Mouse (Mus musculus): ENCODE results near the gene Mad2l2. TPM values are rescaled to one million over a fixed set of nuclear protein-coding genes. Genes with fewer than 3 reads are reported as not detected.

The Mad2l2 gene
- polyA plus RNA-seq, 1 experiment from 2014 or later = 18.8 TPM

GRCm38 (mm10) chr4:148131497-148132081 lies 1.4 kb downstream of the Mad2l2 start:
- Histone ChIP-seq H3K4me1 (ENCODE audit: insufficient read depth) (no peaks in the 10 kb centered on the region; the same call in 1 of the 2 replicates), H3K27me3 (ENCODE audit: insufficient read depth, low read length) (peaks cover 42% of the 10 kb centered on the region), H3K9me3 (ENCODE audit: low read length) (no peaks in the 10 kb centered on the region), H3K4me3 (ENCODE audit: low read depth, low read length) (no peak overlapping the region), H3K4me2 (ENCODE audit: low read depth, low read length) (no peak overlapping the region), H3K36me3 (replicated peaks; ENCODE audit: insufficient read depth, low read length) (no peaks in the 10 kb centered on the region), H3K9ac (replicated peaks) (no peak overlapping the region), H3K27ac (ENCODE audit: low read depth) (no peak overlapping the region)
- ATAC-seq (no peak), DNase-seq (no peak)
- no peak for TF ChIP-seq EP300 (IDR thresholded peaks at IDR 0.05; ENCODE audit: low read depth)
- no peak for TF ChIP-seq CTCF (IDR thresholded peaks at IDR 0.05; ENCODE audit: low read depth)
- 5% methylated on average over 21 of the region's 21 CpGs for WGBS (ENCODE audit: insufficient replicate concordance)

GRCm38 (mm10) chr4:148134988-148135387 lies 4.8 kb downstream of the Mad2l2 start:
- no peak for DNase-seq
- WGBS (ENCODE audit: insufficient replicate concordance) = 36% methylated on average over 8 of the region's 8 CpGs
- peaks cover 47% of the 10 kb centered on the region for H3K27me3 ChIP-seq (ENCODE audit: insufficient read depth, low read length)

GRCm38 (mm10) chr4:148137503-148137902 lies 7.3 kb downstream of the Mad2l2 start:
- H3K36me3 ChIP-seq (replicated peaks; ENCODE audit: insufficient read depth, low read length) = no peaks in the 10 kb centered on the region
- no peak for TF ChIP-seq CTCF (IDR thresholded peaks at IDR 0.05; ENCODE audit: low read depth)
- H3K27ac ChIP-seq (ENCODE audit: low read depth) = no peak overlapping the region
- no peaks in the 10 kb centered on the region for H3K9me3 ChIP-seq (ENCODE audit: low read length)
- H3K27me3 ChIP-seq (ENCODE audit: insufficient read depth, low read length) = peaks cover 22% of the 10 kb centered on the region
- no peak overlapping the region for H3K4me3 ChIP-seq (ENCODE audit: low read depth, low read length)
- no peak for ATAC-seq
- H3K9ac ChIP-seq (replicated peaks) = no peak overlapping the region
- 58% methylated on average over 8 of the region's 8 CpGs for WGBS (ENCODE audit: insufficient replicate concordance)
- DNase-seq = no peak
- no peak overlapping the region for H3K4me2 ChIP-seq (ENCODE audit: low read depth, low read length)
- H3K4me1 ChIP-seq (ENCODE audit: insufficient read depth) = peaks cover 11% of the 10 kb centered on the region

More at GRCm38 (mm10) chr4:148134988-148135387, 4.8 kb downstream of the Mad2l2 start:
- Histone ChIP-seq H3K4me1 (ENCODE audit: insufficient read depth) (peaks cover 5% of the 10 kb centered on the region), H3K4me2 (ENCODE audit: low read depth, low read length) (no peak overlapping the region), H3K9me3 (ENCODE audit: low read length) (no peaks in the 10 kb centered on the region), H3K9ac (replicated peaks) (no peak overlapping the region), H3K4me3 (ENCODE audit: low read depth, low read length) (no peak overlapping the region), H3K36me3 (replicated peaks; ENCODE audit: insufficient read depth, low read length) (no peaks in the 10 kb centered on the region), H3K27ac (ENCODE audit: low read depth) (no peak overlapping the region)
- TF ChIP-seq EP300 (IDR thresholded peaks at IDR 0.05; ENCODE audit: low read depth) = no peak
- no peak for TF ChIP-seq CTCF (IDR thresholded peaks at IDR 0.05; ENCODE audit: low read depth)
- no peak for ATAC-seq

GRCm38 (mm10) chr4:148139767-148140097 lies 9.5 kb downstream of the Mad2l2 start:
- peak overlapping the region; percentile 63 for H3K4me3 ChIP-seq (ENCODE audit: low read depth, low read length)
- no peaks in the 10 kb centered on the region for H3K9me3 ChIP-seq (ENCODE audit: low read length)
- ATAC-seq (peak; percentile 6; the same call in 1 of the 2 replicates), DNase-seq (no peak)
- H3K36me3 ChIP-seq (replicated peaks; ENCODE audit: insufficient read depth, low read length) = 0 out of 2 replicates have a peak, but pooled peaks cover 1% of the 10 kb centered on the region
- TF ChIP-seq EP300 (IDR thresholded peaks at IDR 0.05; ENCODE audit: low read depth) = no peak
- no peak for TF ChIP-seq CTCF (IDR thresholded peaks at IDR 0.05; ENCODE audit: low read depth)
- peak overlapping the region; percentile 98 for H3K4me2 ChIP-seq (ENCODE audit: low read depth, low read length)
- peaks cover 11% of the 10 kb centered on the region for H3K4me1 ChIP-seq (ENCODE audit: insufficient read depth)
- peaks cover 21% of the 10 kb centered on the region for H3K27me3 ChIP-seq (ENCODE audit: insufficient read depth, low read length)
- peak overlapping the region; percentile 85 for H3K27ac ChIP-seq (ENCODE audit: low read depth)
- H3K9ac ChIP-seq (replicated peaks) = peak overlapping the region; percentile 63
- WGBS (ENCODE audit: insufficient replicate concordance) = 3% methylated on average over 12 of the region's 12 CpGs

GRCm38 (mm10) chr4:148140098-148141011 lies 10.2 kb downstream of the Mad2l2 start:
- DNase-seq (peak; percentile 94), ATAC-seq (peak; percentile 95)
- peak overlapping the region; percentile 63 for H3K4me3 ChIP-seq (ENCODE audit: low read depth, low read length)
- peak overlapping the region; percentile 98 for H3K4me2 ChIP-seq (ENCODE audit: low read depth, low read length)
- TF ChIP-seq EP300 (IDR thresholded peaks at IDR 0.05; ENCODE audit: low read depth) (peak; percentile 53; the same call in 1 of the 2 replicates), CTCF (IDR thresholded peaks at IDR 0.05; ENCODE audit: low read depth) (peak; percentile 86)
- H3K27me3 ChIP-seq (ENCODE audit: insufficient read depth, low read length) = peaks cover 21% of the 10 kb centered on the region
- peaks cover 3% of the 10 kb centered on the region; the same call in 1 of the 2 replicates for H3K36me3 ChIP-seq (replicated peaks; ENCODE audit: insufficient read depth, low read length)
- peaks cover 11% of the 10 kb centered on the region for H3K4me1 ChIP-seq (ENCODE audit: insufficient read depth)
- H3K27ac ChIP-seq (ENCODE audit: low read depth) = peak overlapping the region; percentile 85
- peak overlapping the region; percentile 63 for H3K9ac ChIP-seq (replicated peaks)
- WGBS (ENCODE audit: insufficient replicate concordance) = under 1% methylated on average over 65 of the region's 65 CpGs
- no peaks in the 10 kb centered on the region for H3K9me3 ChIP-seq (ENCODE audit: low read length)

- no peak overlapping the region for H3K27ac ChIP-seq (ENCODE audit: low read depth)
- WGBS (ENCODE audit: insufficient replicate concordance) = 69% methylated on average over 5 of the region's 5 CpGs
- no peaks in the 10 kb centered on the region for H3K9me3 ChIP-seq (ENCODE audit: low read length)
- peaks cover 11% of the 10 kb centered on the region for H3K4me1 ChIP-seq (ENCODE audit: insufficient read depth)
- peaks cover 5% of the 10 kb centered on the region; the same call in 1 of the 2 replicates for H3K27me3 ChIP-seq (ENCODE audit: insufficient read depth, low read length)
- DNase-seq (no peak), ATAC-seq (no peak)
- TF ChIP-seq EP300 (IDR thresholded peaks at IDR 0.05; ENCODE audit: low read depth) (no peak), CTCF (IDR thresholded peaks at IDR 0.05; ENCODE audit: low read depth) (no peak)
- H3K9ac ChIP-seq (replicated peaks) = no peak overlapping the region
- H3K4me2 ChIP-seq (ENCODE audit: low read depth, low read length) = no peak overlapping the region
- H3K36me3 ChIP-seq (replicated peaks; ENCODE audit: insufficient read depth, low read length) = peaks cover 11% of the 10 kb centered on the region
- no peak overlapping the region for H3K4me3 ChIP-seq (ENCODE audit: low read depth, low read length)
Measured at GRCm38 (mm10) chr4:148143721-148144120, 13.5 kb downstream of the Mad2l2 start.

Data from liver, postnatal 0 days (tissue).